In the genomic region with DNA sequence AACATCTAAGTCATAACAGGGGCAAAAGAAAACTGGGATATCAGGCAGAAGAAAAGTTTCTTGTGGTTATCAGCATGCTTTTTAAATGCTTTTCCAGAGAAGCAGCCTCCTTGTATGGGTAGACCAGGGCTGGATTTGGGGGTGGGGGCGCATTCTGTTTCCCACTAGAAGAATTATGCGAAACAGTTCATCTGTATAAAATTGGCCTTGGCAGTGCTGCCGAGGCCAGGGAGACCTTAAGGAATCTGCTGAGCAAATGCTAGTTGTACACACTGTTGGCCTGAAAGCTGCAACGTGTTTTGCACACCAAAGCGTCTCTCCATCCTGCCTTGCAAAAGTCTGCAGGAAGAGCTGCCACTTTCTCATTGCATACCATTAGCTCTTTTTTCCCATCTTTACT, we compare ENCODE assay signal across 18 mouse cellular contexts.
DNase-seq lines count a peak whose midpoint lies in the region; ATAC-seq lines count a peak whose summit lies in the region.
"Had no signal": no experiment of that assay in that cellular context is flagged by ENCODE, and none has a peak within 500 bp of the region (broad histone marks: within the 10 kb centered on the region; RNA-seq: fewer than 3 reads in every experiment).

No protein-coding gene starts in this region.

- peaks cover 59% of the 10 kb centered on the region for H3K4me1 ChIP-seq in hindbrain, embryonic 10.5 days (replicated peaks)
- no peaks in the 10 kb centered on the region for H3K4me1 ChIP-seq in hindbrain, embryonic 11.5 days (replicated peaks; ENCODE audit: control insufficient read depth, insufficient read depth, low read length)
- peaks cover 7% of the 10 kb centered on the region for H3K4me1 ChIP-seq in midbrain, embryonic 11.5 days (ENCODE audit: control insufficient read depth, insufficient read depth, low read length)
- peaks cover 45% of the 10 kb centered on the region for H3K4me1 ChIP-seq in midbrain, embryonic 13.5 days (replicated peaks)
- H3K4me1 ChIP-seq in neural tube, embryonic 14.5 days (ENCODE audit: control insufficient read depth, insufficient read depth, low read length) = 0 out of 2 replicates have a peak, but pooled peaks cover 3% of the 10 kb centered on the region

- H3K9me3 ChIP-seq in hindbrain, embryonic 10.5 days = no peaks in the 10 kb centered on the region
- H3K9me3 ChIP-seq in hindbrain, embryonic 11.5 days (ENCODE audit: control insufficient read depth, low read length) = no peaks in the 10 kb centered on the region
- no peaks in the 10 kb centered on the region for H3K9me3 ChIP-seq in midbrain, embryonic 11.5 days (ENCODE audit: control insufficient read depth, low read length)
- no peaks in the 10 kb centered on the region for H3K9me3 ChIP-seq in midbrain, embryonic 13.5 days
- no peaks in the 10 kb centered on the region for H3K9me3 ChIP-seq in neural tube, embryonic 14.5 days (ENCODE audit: control insufficient read depth, low read length)
- H3K9me3 ChIP-seq: G1E; midbrain, embryonic 15.5 days had no signal

- no peak overlapping the region for H3K4me2 ChIP-seq in hindbrain, embryonic 11.5 days (replicated peaks; ENCODE audit: low read depth, low read length)
- H3K4me2 ChIP-seq in midbrain, embryonic 11.5 days = no peak overlapping the region
- H3K4me2 ChIP-seq in midbrain, embryonic 13.5 days (replicated peaks) = no peak overlapping the region
- no peak overlapping the region for H3K4me2 ChIP-seq in neural tube, embryonic 14.5 days (ENCODE audit: low read depth, low read length)
- H3K4me2 ChIP-seq: liver, embryonic 11.5 days; midbrain, embryonic 15.5 days had no signal

- H3K27ac ChIP-seq in hindbrain, embryonic 10.5 days = peak overlapping the region; percentile 50; the same call in 1 of the 2 replicates
- no peak overlapping the region for H3K27ac ChIP-seq in hindbrain, embryonic 11.5 days (ENCODE audit: low read depth, low read length)
- H3K27ac ChIP-seq in midbrain, embryonic 11.5 days (ENCODE audit: low read depth, low read length) = no peak overlapping the region
- H3K27ac ChIP-seq in midbrain, embryonic 13.5 days = no peak overlapping the region
- H3K27ac ChIP-seq in neural tube, embryonic 14.5 days (ENCODE audit: low read depth, low read length) = no peak overlapping the region
- H3K27ac ChIP-seq: macrophage; midbrain, embryonic 15.5 days had no signal

- no peak overlapping the region for H3K9ac ChIP-seq in hindbrain, embryonic 11.5 days (ENCODE audit: low read depth, low read length)
- H3K9ac ChIP-seq in midbrain, embryonic 11.5 days (ENCODE audit: low read length) = no peak overlapping the region
- no peak overlapping the region for H3K9ac ChIP-seq in midbrain, embryonic 13.5 days (replicated peaks)
- no peak overlapping the region for H3K9ac ChIP-seq in neural tube, embryonic 14.5 days (replicated peaks; ENCODE audit: low read depth, low read length)
- H3K9ac ChIP-seq: midbrain, embryonic 15.5 days had no signal

- H3K36me3 ChIP-seq in hindbrain, embryonic 10.5 days = peaks cover 48% of the 10 kb centered on the region
- H3K36me3 ChIP-seq in hindbrain, embryonic 11.5 days (ENCODE audit: control insufficient read depth, insufficient read depth, low read length) = no peaks in the 10 kb centered on the region
- H3K36me3 ChIP-seq in midbrain, embryonic 11.5 days (ENCODE audit: control insufficient read depth, insufficient read depth, low read length) = peaks cover 4% of the 10 kb centered on the region; the same call in 1 of the 2 replicates
- H3K36me3 ChIP-seq in midbrain, embryonic 13.5 days = peaks cover 43% of the 10 kb centered on the region
- peaks cover 26% of the 10 kb centered on the region for H3K36me3 ChIP-seq in neural tube, embryonic 14.5 days (ENCODE audit: control insufficient read depth, insufficient read depth, low read length)

- H3K4me3 ChIP-seq in hindbrain, embryonic 10.5 days = no peak overlapping the region
- H3K4me3 ChIP-seq in hindbrain, embryonic 11.5 days (ENCODE audit: low read depth, low read length) = no peak overlapping the region
- no peak overlapping the region for H3K4me3 ChIP-seq in midbrain, embryonic 11.5 days (ENCODE audit: low read depth, low read length)
- H3K4me3 ChIP-seq in midbrain, embryonic 13.5 days (replicated peaks) = no peak overlapping the region
- no peak overlapping the region for H3K4me3 ChIP-seq in neural tube, embryonic 14.5 days (ENCODE audit: low read depth, low read length)
- H3K4me3 ChIP-seq: midbrain, embryonic 15.5 days had no signal

- no peaks in the 10 kb centered on the region for H3K27me3 ChIP-seq in hindbrain, embryonic 10.5 days (ENCODE audit: insufficient read depth, poor library complexity, severe bottlenecking)
- no peaks in the 10 kb centered on the region for H3K27me3 ChIP-seq in hindbrain, embryonic 11.5 days (ENCODE audit: control insufficient read depth, insufficient read depth, low read length)
- no peaks in the 10 kb centered on the region for H3K27me3 ChIP-seq in midbrain, embryonic 11.5 days (ENCODE audit: control insufficient read depth, insufficient read depth, low read length)
- no peaks in the 10 kb centered on the region for H3K27me3 ChIP-seq in midbrain, embryonic 13.5 days
- H3K27me3 ChIP-seq in neural tube, embryonic 14.5 days (ENCODE audit: control insufficient read depth, insufficient read depth, low read length) = no peaks in the 10 kb centered on the region
- H3K27me3 ChIP-seq: midbrain, embryonic 15.5 days had no signal

- DNase-seq in cerebellum, adult 11-12 months = peak; percentile 15
- DNase-seq in cerebellum, adult 11 months = no peak
- DNase-seq in hindbrain, embryonic 10.5 days (ENCODE audit: low spot score) = no peak
- no peak for DNase-seq in hindbrain, embryonic 11.5 days (ENCODE audit: low spot score)
- peak; percentile 83 for DNase-seq in midbrain, embryonic 11.5 days (ENCODE audit: low spot score, missing footprints)
- DNase-seq in spleen, adult 18-20 months = no peak
- DNase-seq: cerebellum, postnatal 36 days; kidney, adult 11 months; kidney, postnatal 14 days; lung, adult 2 months; right cerebral cortex, postnatal 4 days had no signal

- no peak for ATAC-seq in hindbrain, embryonic 11.5 days (ENCODE audit: low FRiP score)
- no peak for ATAC-seq in midbrain, embryonic 11.5 days (ENCODE audit: low FRiP score)
- no peak for ATAC-seq in midbrain, embryonic 13.5 days
- peak; percentile 43; the same call in 1 of the 2 replicates for ATAC-seq in neural tube, embryonic 14.5 days (ENCODE audit: low read depth)
- ATAC-seq: CD4-positive, CD25-positive, alpha-beta regulatory T cell, adult 4 months had no signal

- 60% methylated on average over 5 of the region's 5 CpGs for WGBS in hindbrain, embryonic 10.5 days
- 58% methylated on average over 5 of the region's 5 CpGs for WGBS in hindbrain, embryonic 11.5 days
- WGBS in midbrain, embryonic 11.5 days = 62% methylated on average over 5 of the region's 5 CpGs
- 58% methylated on average over 5 of the region's 5 CpGs for WGBS in midbrain, embryonic 13.5 days
- WGBS in neural tube, embryonic 14.5 days = 48% methylated on average over 5 of the region's 5 CpGs

Comparison
In these comparisons a context has a peak if more than half of its experiments do, and no peak if none do; other contexts are left out.
1. DNase-seq: peak in cerebellum, adult 11-12 months (single experiment) and midbrain, embryonic 11.5 days (single experiment); none in cerebellum, adult 11 months (single experiment), hindbrain, embryonic 10.5 days (single experiment), hindbrain, embryonic 11.5 days (single experiment) and spleen, adult 18-20 months (0 of 2).